Comparison of ENCODE assay signal across 9 mouse cellular contexts in the genomic region with DNA sequence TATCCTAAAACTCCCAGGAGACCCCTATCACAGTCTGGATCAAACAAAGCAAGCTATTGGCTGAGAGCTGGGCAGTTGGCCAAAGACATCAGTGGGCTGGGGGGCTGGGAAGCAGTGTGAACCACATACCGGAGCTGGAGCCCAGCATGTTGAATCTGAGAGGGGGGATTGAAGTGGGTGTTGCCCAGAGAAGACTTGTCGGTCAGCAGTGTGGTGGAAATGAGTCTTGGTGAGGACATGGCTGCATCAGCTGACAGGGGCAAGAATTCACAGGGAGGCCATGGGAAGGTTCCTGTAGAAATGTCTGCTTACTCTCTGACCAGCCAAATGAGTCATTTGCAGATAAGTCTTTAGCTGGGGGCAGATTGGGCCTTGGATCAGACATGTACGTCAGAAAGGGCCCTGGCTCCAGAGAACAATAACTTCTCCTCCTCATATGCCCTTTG.
A peak's percentile ranks its signal among the peaks of the same experiment; 100 is the strongest.
DNase-seq lines count a peak whose midpoint lies in the region; ATAC-seq and TF ChIP-seq lines count a peak whose summit lies in the region.
"Had no signal": no experiment of that assay in that cellular context is flagged by ENCODE, and none has a peak within 500 bp of the region (broad histone marks: within the 10 kb centered on the region; RNA-seq: fewer than 3 reads in every experiment).

No protein-coding gene starts in this region.

- no peaks in the 10 kb centered on the region for H3K9me3 ChIP-seq in kidney, embryonic 15.5 days (replicated peaks)
- no peaks in the 10 kb centered on the region for H3K9me3 ChIP-seq in embryonic facial prominence, embryonic 15.5 days (replicated peaks)
- H3K9me3 ChIP-seq in hindbrain, embryonic 15.5 days: no peaks in the 10 kb centered on the region

- DNase-seq in kidney, adult 11 months: no peak
- peak; percentile 11 for DNase-seq in NIH3T3 (ENCODE audit: low read depth)
- DNase-seq in left cerebral cortex, adult 2 months (ENCODE audit: extremely low spot score in 1 of 2, low spot score in 2 of 2): no peak
- DNase-seq in urinary bladder, postnatal 10 days (ENCODE audit: low spot score): no peak
- no peak for DNase-seq in gastrocnemius, adult 18-20 months (ENCODE audit: low spot score)
- DNase-seq: thymus, postnatal 14 days had no signal

- no peaks in the 10 kb centered on the region for H3K27me3 ChIP-seq in kidney, embryonic 15.5 days
- H3K27me3 ChIP-seq in embryonic facial prominence, embryonic 15.5 days: no peaks in the 10 kb centered on the region
- H3K27me3 ChIP-seq in hindbrain, embryonic 15.5 days: no peaks in the 10 kb centered on the region

- peak; percentile 71 for ATAC-seq in kidney, embryonic 15.5 days (replicated peaks; ENCODE audit: low FRiP score)
- ATAC-seq in embryonic facial prominence, embryonic 15.5 days (ENCODE audit: insufficient number of reproducible peaks, low FRiP score, low TSS enrichment, low read depth): 0 out of 2 replicates have a peak, but pooled peaks have one; percentile 19
- 0 out of 2 replicates have a peak, but pooled peaks have one; percentile 56 for ATAC-seq in hindbrain, embryonic 15.5 days (ENCODE audit: low FRiP score, low read depth)

- H3K36me3 ChIP-seq in kidney, embryonic 15.5 days: no peaks in the 10 kb centered on the region
- H3K36me3 ChIP-seq in embryonic facial prominence, embryonic 15.5 days: no peaks in the 10 kb centered on the region
- no peaks in the 10 kb centered on the region for H3K36me3 ChIP-seq in hindbrain, embryonic 15.5 days

- H3K4me3 ChIP-seq in kidney, embryonic 15.5 days (replicated peaks): no peak overlapping the region
- H3K4me3 ChIP-seq in embryonic facial prominence, embryonic 15.5 days (replicated peaks): no peak overlapping the region
- no peak overlapping the region for H3K4me3 ChIP-seq in hindbrain, embryonic 15.5 days
- H3K4me3 ChIP-seq in left cerebral cortex, adult 2 months: no peak overlapping the region

- whole genome bisulfite sequencing in kidney, embryonic 15.5 days: 29% methylated on average over 3 of the region's 3 CpGs
- WGBS in embryonic facial prominence, embryonic 15.5 days: 44% methylated on average over 3 of the region's 3 CpGs
- 27% methylated on average over 3 of the region's 3 CpGs for WGBS in hindbrain, embryonic 15.5 days

- H3K4me1 ChIP-seq in kidney, embryonic 15.5 days: peaks cover 10% of the 10 kb centered on the region
- peaks cover 13% of the 10 kb centered on the region for H3K4me1 ChIP-seq in embryonic facial prominence, embryonic 15.5 days
- peaks cover 16% of the 10 kb centered on the region for H3K4me1 ChIP-seq in hindbrain, embryonic 15.5 days (replicated peaks)

- intact Hi-C loops in left cerebral cortex, adult 2 months (cut with DNase I): no loop called here

- H3K4me2 ChIP-seq in kidney, embryonic 15.5 days: no peak overlapping the region
- H3K4me2 ChIP-seq in embryonic facial prominence, embryonic 15.5 days (replicated peaks): no peak overlapping the region
- H3K4me2 ChIP-seq in hindbrain, embryonic 15.5 days: no peak overlapping the region

- H3K9ac ChIP-seq in kidney, embryonic 15.5 days: no peak overlapping the region
- no peak overlapping the region for H3K9ac ChIP-seq in embryonic facial prominence, embryonic 15.5 days
- H3K9ac ChIP-seq in hindbrain, embryonic 15.5 days: no peak overlapping the region

- no peak overlapping the region for H3K27ac ChIP-seq in kidney, embryonic 15.5 days
- H3K27ac ChIP-seq in embryonic facial prominence, embryonic 15.5 days (replicated peaks): no peak overlapping the region
- H3K27ac ChIP-seq in hindbrain, embryonic 15.5 days (replicated peaks): no peak overlapping the region
- no peak overlapping the region for H3K27ac ChIP-seq in left cerebral cortex, adult 2 months

- no peak for TF ChIP-seq CTCF in left cerebral cortex, adult 2 months (IDR thresholded peaks at IDR 0.05)

Comparison
In these comparisons a context has a peak if more than half of its experiments do, and no peak if none do; other contexts are left out.
1. ATAC-seq: peak in every context shown above with its lines; median percentile 71 in kidney, embryonic 15.5 days; 56 in hindbrain, embryonic 15.5 days; 19 in embryonic facial prominence, embryonic 15.5 days.